Mouse (Mus musculus): ENCODE data around the gene Asb13.

Gene Asb13

DNA sequence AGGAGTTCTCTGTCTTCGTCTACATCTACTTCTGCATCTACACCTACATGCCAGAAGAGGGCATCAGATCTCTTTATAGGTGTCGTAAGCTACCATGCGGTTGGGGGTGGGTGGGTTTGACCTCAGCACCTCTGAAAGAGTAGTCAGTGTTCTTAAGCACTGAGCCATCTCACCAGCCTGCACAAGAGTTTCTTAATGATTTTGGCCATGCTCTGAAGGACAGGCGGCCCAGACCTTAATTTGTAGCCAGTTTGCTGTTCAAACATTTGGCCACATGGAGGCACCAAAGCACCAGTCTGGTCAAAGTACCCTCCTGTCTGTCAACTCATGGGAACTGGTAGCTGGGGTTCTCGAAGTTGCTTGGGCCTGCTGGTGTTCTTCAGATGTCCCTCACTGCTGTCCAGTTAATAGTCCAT lies 31.5 kb downstream of the Asb13 start:
- peak; percentile 85 for DNase-seq

DNA sequence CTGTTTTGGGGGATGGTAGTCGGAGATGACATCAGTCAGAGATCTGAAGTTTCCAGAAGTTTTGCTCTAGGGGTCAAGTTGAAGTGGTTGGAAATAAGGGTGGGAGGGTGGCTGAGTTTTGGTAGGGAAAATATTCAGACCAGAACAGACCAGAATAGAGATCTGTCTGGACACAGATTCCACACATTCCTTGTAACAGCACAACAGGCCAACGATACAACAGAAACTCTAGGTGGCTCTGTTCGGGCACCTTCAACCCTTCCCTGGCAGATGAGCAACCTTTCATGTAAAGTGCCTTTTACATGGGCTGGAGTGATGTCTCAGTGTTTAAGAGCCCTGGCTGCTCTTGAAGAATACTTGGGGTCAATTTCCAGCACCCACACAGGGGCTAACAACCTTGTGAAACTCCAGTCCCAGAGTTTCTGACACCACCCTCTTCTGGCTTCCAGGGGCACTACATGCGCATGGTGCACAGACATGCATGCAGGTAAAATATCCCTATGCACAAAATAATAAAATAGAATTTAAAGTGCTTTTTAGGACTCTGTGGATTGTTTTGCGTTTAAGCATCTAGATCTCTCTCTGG lies 33.5 kb downstream of the Asb13 start:
- peak; percentile 18 for DNase-seq

DNA sequence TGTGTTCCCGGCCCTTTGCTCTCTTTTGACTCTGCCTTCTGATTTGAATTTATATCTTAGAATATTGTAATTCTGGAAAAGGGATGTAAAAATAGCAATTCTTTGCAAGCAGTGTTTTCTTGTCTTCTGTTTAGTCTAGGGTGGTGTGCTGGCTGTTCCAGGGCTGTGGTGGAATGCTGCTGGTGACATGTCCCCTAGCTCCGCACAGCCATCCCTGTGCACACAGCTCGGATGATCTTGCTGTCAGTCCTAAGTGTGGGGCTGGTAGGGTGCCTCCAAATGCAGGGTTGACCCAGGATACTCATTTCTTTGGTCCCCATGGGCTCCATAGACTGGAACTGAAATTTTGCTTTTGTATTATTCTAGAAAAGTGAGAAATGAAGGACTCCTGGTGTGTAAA lies 34.2 kb downstream of the Asb13 start:
- DNase-seq, result no peak

DNA sequence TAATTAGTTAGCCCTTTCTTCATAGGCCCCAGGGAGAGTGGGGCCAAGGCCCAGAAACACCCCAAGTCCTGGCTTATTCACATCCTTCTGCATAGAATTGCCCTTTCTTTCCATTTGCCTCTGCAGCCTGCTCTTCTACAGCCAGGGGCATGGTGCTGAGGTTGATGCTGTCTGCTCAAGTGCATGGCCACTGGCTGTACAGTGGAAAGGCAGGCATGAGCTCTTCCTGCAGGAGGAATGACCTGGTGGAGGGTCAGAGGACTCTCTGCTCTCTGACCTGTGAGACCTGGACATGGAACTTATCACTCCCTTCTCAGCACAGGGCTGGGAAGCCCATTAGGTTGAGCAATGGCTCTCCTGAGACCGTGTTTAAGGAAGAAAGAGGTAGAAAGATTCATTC lies 35.8 kb downstream of the Asb13 start:
- no peak for DNase-seq

DNA sequence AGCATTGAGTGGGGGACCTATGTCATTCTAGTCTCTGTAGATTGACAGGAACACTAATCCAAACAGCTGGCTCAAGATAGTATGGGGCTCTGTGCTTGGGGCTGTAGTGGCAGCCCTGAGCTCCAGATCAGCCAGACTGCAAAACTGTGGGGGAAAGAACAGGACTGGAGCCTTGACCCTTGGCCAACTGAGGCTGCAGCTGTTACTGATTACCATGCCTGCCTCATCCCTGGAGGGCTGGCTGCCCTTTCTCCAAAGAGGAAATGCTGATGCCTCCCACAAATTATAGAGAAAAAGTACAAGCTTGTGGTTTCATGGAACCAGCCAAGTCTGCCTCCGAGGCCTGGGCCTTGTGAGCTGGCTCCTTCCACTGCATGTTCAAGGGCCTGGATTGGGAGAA lies 36.2 kb downstream of the Asb13 start:
- DNase-seq, result peak; percentile 82

DNA sequence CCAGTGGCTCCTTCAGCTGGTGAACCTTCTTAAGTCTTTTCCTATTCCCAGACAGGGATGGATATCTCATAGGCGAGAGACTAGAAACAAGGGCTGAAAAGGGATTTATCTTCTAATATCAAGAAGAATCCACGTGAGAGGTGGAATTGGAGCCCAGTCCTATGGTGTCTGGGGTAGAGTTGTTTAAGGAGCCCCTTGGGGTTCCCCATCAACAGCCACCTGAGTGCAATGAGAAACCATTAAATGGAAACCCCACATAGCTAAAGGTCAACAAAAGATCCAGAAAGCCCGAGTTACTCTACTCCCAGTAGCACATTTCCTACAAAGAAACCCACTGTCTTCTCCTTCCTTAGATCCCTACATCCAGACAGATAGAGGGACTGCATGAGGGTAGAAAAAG lies 39.3 kb downstream of the Asb13 start:
- DNase-seq, result no peak

DNA sequence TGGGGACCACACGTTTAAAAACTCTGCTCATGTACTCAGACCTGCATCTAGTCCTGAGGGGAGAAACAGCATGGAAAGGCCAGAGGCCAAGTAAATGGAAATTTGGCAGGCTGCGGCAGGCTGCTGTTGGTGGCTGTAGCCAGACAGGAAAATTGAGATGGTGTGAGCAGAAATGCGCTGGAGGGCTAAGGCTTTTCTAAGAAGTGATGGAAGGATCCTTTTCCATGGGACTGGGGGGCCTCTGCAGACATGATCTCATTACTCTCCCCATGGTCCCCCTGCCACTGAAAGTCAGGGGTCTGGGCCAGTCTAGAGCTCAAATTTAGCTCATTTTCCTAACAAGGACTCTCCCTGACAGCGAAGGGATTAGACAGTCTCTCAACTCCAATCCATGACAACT lies 39.8 kb downstream of the Asb13 start:
- no peak for DNase-seq

DNA sequence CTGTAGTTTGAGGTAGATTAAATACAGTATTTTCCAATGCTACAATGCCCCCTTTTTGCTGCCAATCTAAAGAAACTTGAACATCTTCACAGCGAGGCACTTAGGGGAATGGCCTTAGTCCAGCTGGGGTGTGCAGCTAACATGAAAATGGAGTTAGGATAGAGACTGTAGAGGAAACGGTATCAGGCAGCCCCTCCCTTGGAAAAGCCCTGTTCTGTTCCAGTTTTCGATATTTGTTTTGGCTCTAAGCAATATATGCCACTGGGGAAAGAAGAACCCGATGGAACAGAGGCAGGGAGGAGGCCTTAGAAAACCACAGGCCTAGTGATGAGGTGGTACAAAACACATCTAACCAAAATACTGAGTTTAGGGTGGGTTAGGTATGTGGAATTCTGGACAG lies 42.0 kb downstream of the Asb13 start:
- DNase-seq, result no peak

DNA sequence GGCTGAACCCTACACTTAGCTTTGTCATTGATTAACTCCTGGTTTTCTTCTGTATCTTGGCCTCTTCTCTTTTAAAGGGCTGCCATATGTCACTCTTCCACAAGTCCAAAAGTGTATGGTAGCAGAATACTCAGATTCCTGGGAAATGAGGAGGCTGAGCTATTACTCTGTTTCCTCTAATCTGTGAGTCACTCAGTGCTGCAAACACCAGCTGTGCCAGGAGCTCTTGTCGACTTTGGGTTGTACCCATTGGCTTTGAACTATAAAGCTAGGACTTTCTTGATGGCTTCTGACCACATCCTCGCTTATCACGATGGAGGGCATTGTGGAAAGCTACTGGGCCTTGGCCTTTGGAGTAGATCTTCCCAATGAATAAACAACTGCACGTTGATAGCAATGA lies 45.3 kb downstream of the Asb13 start:
- DNase-seq, result no peak

DNA sequence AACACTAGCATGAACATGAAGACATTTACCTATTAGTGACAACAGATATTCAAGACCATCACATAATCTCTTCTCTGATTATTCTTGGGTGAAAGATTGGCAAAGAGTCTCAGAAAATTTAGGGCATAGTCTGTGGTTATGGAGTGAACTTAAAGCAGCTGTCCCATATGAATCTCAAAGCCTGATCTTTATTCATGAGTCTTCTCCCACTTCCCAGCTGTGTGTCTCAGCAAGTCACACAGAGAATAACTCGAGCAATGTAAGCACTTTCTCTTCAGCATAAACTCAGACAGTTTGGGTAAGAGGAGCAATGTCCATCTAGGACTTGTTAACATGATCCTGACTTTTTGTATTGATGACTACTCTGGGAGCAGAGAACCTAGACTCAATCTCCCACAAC lies 52.5 kb downstream of the Asb13 start:
- no peak for DNase-seq

DNA sequence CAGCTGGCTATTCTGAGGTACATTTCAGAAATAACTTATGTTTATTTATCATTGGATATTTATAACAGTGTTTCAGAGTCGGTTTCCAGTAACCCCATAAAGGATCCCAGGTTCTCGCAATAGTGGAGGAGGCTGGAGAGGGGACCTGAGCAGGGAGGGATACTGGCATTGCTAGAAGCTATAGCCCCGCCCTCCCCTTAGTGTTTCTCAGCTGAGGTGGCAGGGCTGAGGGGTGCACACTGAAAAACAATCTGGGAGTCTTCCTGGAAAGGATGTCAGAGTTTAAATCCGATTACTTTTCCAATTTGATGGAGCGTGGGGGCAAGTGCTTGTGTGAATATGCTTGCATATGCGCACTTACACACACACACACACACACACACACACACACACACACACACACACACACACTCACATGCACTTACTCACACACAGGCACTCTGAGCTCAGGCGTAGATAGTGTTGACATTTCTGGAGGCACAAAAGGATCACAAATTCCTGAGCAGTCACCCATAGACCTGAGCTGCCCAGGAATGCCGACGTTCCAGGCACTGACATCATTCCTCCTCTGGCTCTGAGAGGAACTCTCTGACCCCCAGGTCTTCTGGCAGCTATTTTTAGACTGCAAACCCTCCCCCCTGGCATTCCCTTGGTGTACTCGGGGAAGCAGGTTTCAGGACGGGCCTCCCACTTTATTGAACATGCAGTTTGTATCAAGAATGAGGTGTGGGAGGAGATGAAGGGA lies 60.9 kb downstream of the Asb13 start:
- peak; percentile 79 for DNase-seq

DNA sequence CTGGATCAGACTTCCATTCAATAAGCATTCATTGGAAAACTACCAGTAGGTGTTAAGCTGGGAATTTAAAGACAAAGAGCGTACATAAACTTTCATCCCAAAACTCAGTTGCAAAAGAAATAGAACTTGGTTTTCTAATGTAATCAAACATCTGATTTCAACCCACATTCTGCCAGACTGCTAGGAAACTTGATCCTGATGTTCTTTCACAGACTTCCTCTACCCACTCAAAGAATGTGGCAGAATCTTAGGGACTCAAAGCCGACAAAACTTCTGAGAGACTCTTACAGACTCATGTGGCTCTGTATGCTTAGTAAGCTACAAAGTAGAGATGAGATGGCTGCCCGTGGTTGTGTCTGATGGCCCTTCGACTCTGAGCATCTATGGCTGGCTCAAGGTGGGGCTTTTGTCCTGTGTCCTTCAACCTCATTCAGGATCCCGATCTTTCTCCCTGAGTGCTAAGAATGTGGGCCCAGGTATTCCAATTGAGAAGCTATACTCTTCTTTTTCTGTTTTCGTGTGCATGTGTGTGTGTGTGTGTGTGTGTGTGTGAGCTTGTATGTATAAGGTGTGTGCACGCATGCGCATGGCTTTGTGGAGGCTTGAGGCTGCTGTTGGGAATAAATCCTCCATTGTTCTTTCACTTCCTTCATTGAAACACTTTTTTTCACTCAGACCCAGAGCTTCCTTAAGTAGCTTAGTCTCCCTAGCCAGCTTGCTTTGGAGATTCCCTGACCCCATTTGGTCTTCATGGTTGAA lies 63.3 kb downstream of the Asb13 start:
- DNase-seq, result no peak

DNA sequence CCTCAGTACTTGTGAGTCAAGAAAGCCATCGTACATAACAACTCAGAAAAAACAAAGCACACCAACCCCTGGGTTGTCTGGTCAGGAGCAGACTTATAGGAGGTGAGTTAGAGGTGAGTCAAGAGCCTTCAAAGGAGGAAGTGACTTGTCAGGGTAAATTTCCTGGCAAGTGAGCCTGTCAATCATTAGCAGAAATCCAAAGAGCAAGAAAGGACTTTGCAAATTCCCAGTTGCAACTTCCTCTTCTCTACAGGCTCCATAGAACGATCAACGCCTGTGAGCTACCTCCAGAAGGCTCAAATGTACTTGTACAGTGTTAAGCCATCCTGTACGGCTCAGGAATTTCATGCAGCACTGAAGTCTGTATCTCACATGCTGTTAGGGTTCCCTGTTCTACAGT lies 66.9 kb downstream of the Asb13 start:
- DNase-seq, result peak; percentile 38
